Comparison of ENCODE assay signal across 1 mouse cellular context in genomic region chr1:133963578-133963977, GRCm38 (mm10). TPM values are rescaled to one million over a fixed set of nuclear protein-coding genes. Genes with fewer than 3 reads are reported as not detected.
"Had no signal": no experiment of that assay in that cellular context is flagged by ENCODE, and none has a peak within 500 bp of the region (broad histone marks: within the 10 kb centered on the region; RNA-seq: fewer than 3 reads in every experiment).

No protein-coding gene starts in this region.

RNA-seq across cellular contexts. Expression of gene Prelp, which starts 42.4 kb away (rescaled TPM):
- polyA plus RNA-seq: erythroblast, embryonic 14.5 days had no signal

RNA-seq across cellular contexts. Expression of gene Optc, which starts 55.8 kb away (rescaled TPM):
- polyA plus RNA-seq: erythroblast, embryonic 14.5 days had no signal
